Mouse (Mus musculus) midbrain, postnatal 0 days (tissue): ENCODE measurements around the gene Map1b. TPM values are rescaled to one million over a fixed set of nuclear protein-coding genes. Genes with fewer than 3 reads are reported as not detected.

ENCODE experiments used
- ATAC-seq: fragments of 200-750 bp; cut with Nextera tagmentation; 2 replicates; pipeline ENCODE4 v1.8.0; 2017; ENCODE audit warnings: moderate number of reproducible peaks, mild to moderate bottlenecking, moderate TSS enrichment, moderate library complexity; ENCODE audit not compliant: low FRiP score
- DNase-seq: peaks from one replicate; pipeline ENCODE4 v3.0.0-alpha.2; 2015; ENCODE audit warnings: low spot score
- H3K27ac ChIP-seq: fragments of 300-500 bp; sonication (generic); 2 replicates; pipeline ENCODE4 v1.5.1; 2014; ENCODE audit warnings: low read depth, mild to moderate bottlenecking, low read length, mixed read lengths
- H3K27me3 ChIP-seq: fragments of 300-500 bp; sonication (generic); 2 replicates; pipeline ENCODE4 v1.6.1; 2014; ENCODE audit warnings: low read length, control low read depth, mixed read lengths; ENCODE audit not compliant: insufficient read depth
- H3K36me3 ChIP-seq: fragments of 300-500 bp; sonication (generic); 2 replicates; pipeline ENCODE4 v1.6.1; 2014; ENCODE audit warnings: low read length, control low read depth, mixed read lengths; ENCODE audit not compliant: insufficient read depth
- H3K4me1 ChIP-seq: fragments of 300-500 bp; sonication (generic); 2 replicates; pipeline ENCODE4 v1.6.1; 2014; ENCODE audit warnings: mild to moderate bottlenecking, control low read depth, antibody characterized with exemption, low read length, mixed read lengths; ENCODE audit not compliant: insufficient read depth
- H3K4me2 ChIP-seq: fragments of 300-500 bp; sonication (generic); 2 replicates; pipeline ENCODE4 v1.6.1; 2014; ENCODE audit warnings: low read depth, mild to moderate bottlenecking, low read length, mixed read lengths; ENCODE audit not compliant: poor library complexity, severe bottlenecking
- H3K4me3 ChIP-seq: fragments of 300-500 bp; sonication (generic); 2 replicates; pipeline ENCODE4 v1.5.1; 2014; ENCODE audit warnings: low read depth, mild to moderate bottlenecking, low read length, moderate library complexity
- H3K9ac ChIP-seq: fragments of 300-500 bp; sonication (generic); replicated peaks from 2 replicates; pipeline ENCODE4 v1.6.1; 2014; ENCODE audit warnings: mild to moderate bottlenecking, low read length, moderate library complexity, mixed read lengths; ENCODE audit not compliant: poor library complexity, severe bottlenecking
- H3K9me3 ChIP-seq: fragments of 300-500 bp; sonication (generic); 2 replicates; pipeline ENCODE4 v1.6.1; 2016; ENCODE audit warnings: low read length, control low read depth
- CTCF ChIP-seq: IDR thresholded peaks from 2 replicates; pipeline ENCODE4 v1.5.1; 2016; ENCODE audit warnings: antibody characterized with exemption, mild to moderate bottlenecking
- WGBS: fragments of 180-500 bp; shearing (Covaris S2); extraction: QIAGEN DNeasy Blood & Tissue Kit; methylation state at CpG from one replicate; pipeline ENCODE4 v1.1.7; 2014; 5-methylcytosine and 5-hydroxymethylcytosine counted together
- polyA plus RNA-seq: library from polyadenylated mRNA; unstranded; fragments of >200 nt; fragmentation: Nextera tagmentation; extraction: Ambion mirVana; gene quantifications from 2 replicates; pipeline ENCODE4 v1.2.1, GENCODE M21; 2015
- total RNA-seq: library from RNA; depleted of rRNA; stranded (reverse); fragments of >200 nt; gene quantifications from 2 replicates; pipeline ENCODE4 v1.2.3, GENCODE M21; 2014

Map1b gene
- total and polyA plus RNA-seq, 2 experiments from 2014 or later = 913 to 2,125 TPM

GRCm38 (mm10) chr13:99468267-99468666, 48.1 kb downstream of the Map1b start:
- Histone ChIP-seq H3K27ac (no peak overlapping the region), H3K9ac (no peak overlapping the region), H3K4me1 (peaks cover 8% of the 10 kb centered on the region; the same call in 1 of the 2 replicates), H3K4me3 (no peak overlapping the region), H3K4me2 (no peak overlapping the region), H3K36me3 (no peaks in the 10 kb centered on the region), H3K27me3 (no peaks in the 10 kb centered on the region), H3K9me3 (no peaks in the 10 kb centered on the region)
- no peak for TF ChIP-seq CTCF
- WGBS = 70% methylated on average over 2 of the region's 2 CpGs
- DNase-seq (no peak), ATAC-seq (no peak)

GRCm38 (mm10) chr13:99466811-99467315, 49.5 kb downstream of the Map1b start:
- 50% methylated on average over 6 of the region's 6 CpGs for WGBS
- no peaks in the 10 kb centered on the region for H3K36me3 ChIP-seq
- H3K27ac ChIP-seq = no peak overlapping the region
- peaks cover 8% of the 10 kb centered on the region; the same call in 1 of the 2 replicates for H3K4me1 ChIP-seq
- H3K4me2 ChIP-seq = no peak overlapping the region
- no peaks in the 10 kb centered on the region for H3K9me3 ChIP-seq
- no peak overlapping the region for H3K9ac ChIP-seq
- ATAC-seq (no peak), DNase-seq (no peak)
- TF ChIP-seq CTCF = no peak
- no peak overlapping the region for H3K4me3 ChIP-seq
- no peaks in the 10 kb centered on the region for H3K27me3 ChIP-seq

GRCm38 (mm10) chr13:99466064-99466463, 50.3 kb downstream of the Map1b start:
- H3K27me3 ChIP-seq = no peaks in the 10 kb centered on the region
- 49% methylated on average over 2 of the region's 2 CpGs for WGBS

GRCm38 (mm10) chr13:99464551-99464950, 51.8 kb downstream of the Map1b start:
- Histone ChIP-seq H3K4me2 (no peak overlapping the region), H3K4me3 (no peak overlapping the region), H3K9ac (no peak overlapping the region), H3K27ac (no peak overlapping the region), H3K4me1 (peaks cover 2% of the 10 kb centered on the region; the same call in 1 of the 2 replicates), H3K27me3 (no peaks in the 10 kb centered on the region), H3K9me3 (no peaks in the 10 kb centered on the region), H3K36me3 (no peaks in the 10 kb centered on the region)
- DNase-seq = no peak
- WGBS = 66% methylated on average over 4 of the region's 4 CpGs
- no peak for ATAC-seq
- TF ChIP-seq CTCF = no peak

More at GRCm38 (mm10) chr13:99466064-99466463, 50.3 kb downstream of the Map1b start:
- H3K36me3 ChIP-seq = no peaks in the 10 kb centered on the region
- DNase-seq (no peak), ATAC-seq (no peak)
- TF ChIP-seq CTCF = no peak
- no peak overlapping the region for H3K27ac ChIP-seq
- H3K4me3 ChIP-seq = no peak overlapping the region
- no peak overlapping the region for H3K4me2 ChIP-seq
- H3K4me1 ChIP-seq = peaks cover 8% of the 10 kb centered on the region; the same call in 1 of the 2 replicates
- no peaks in the 10 kb centered on the region for H3K9me3 ChIP-seq
- H3K9ac ChIP-seq = no peak overlapping the region

- ATAC-seq = no peak
- Histone ChIP-seq H3K27ac (no peak overlapping the region), H3K4me1 (peaks cover 1% of the 10 kb centered on the region; the same call in 1 of the 2 replicates), H3K27me3 (no peaks in the 10 kb centered on the region), H3K4me2 (no peak overlapping the region), H3K4me3 (no peak overlapping the region), H3K9ac (no peak overlapping the region), H3K9me3 (no peaks in the 10 kb centered on the region), H3K36me3 (no peaks in the 10 kb centered on the region)
- WGBS = 92% methylated on average over 4 of the region's 4 CpGs
- TF ChIP-seq CTCF = no peak
- no peak for DNase-seq
Measured at GRCm38 (mm10) chr13:99461886-99462285, 54.5 kb downstream of the Map1b start.

- Histone ChIP-seq H3K36me3 (no peaks in the 10 kb centered on the region), H3K27me3 (no peaks in the 10 kb centered on the region), H3K27ac (no peak overlapping the region), H3K4me1 (no peaks in the 10 kb centered on the region), H3K9ac (no peak overlapping the region), H3K4me2 (no peak overlapping the region), H3K9me3 (no peaks in the 10 kb centered on the region), H3K4me3 (no peak overlapping the region)
- no peak for ATAC-seq
- WGBS = 81% methylated on average over 4 of the region's 4 CpGs
- DNase-seq = no peak
- TF ChIP-seq CTCF = no peak
Measured at GRCm38 (mm10) chr13:99459612-99460011, 56.7 kb downstream of the Map1b start.
